Mouse (Mus musculus) hindbrain, embryonic 15.5 days (tissue): ENCODE data around the gene Sept9. TPM values are rescaled to one million over a fixed set of nuclear protein-coding genes. Genes with fewer than 3 reads are reported as not detected.
A peak's percentile ranks its signal among the peaks of the same experiment; 100 is the strongest.

Source experiments
- ATAC-seq: fragments of 200-750 bp; cut with Nextera tagmentation; 2 replicates; pipeline ENCODE4 v1.8.0; 2017; ENCODE audit warnings: low read depth, moderate number of reproducible peaks, moderate TSS enrichment; ENCODE audit not compliant: low FRiP score
- H3K27ac ChIP-seq: fragments of 300-500 bp; sonication (generic); replicated peaks from 2 replicates; pipeline ENCODE4 v1.5.1; 2015; ENCODE audit warnings: mild to moderate bottlenecking, inconsistent platforms
- H3K27me3 ChIP-seq: fragments of 300-500 bp; sonication (generic); 2 replicates; pipeline ENCODE4 v1.6.1; 2015; ENCODE audit warnings: control low read depth, inconsistent platforms
- H3K36me3 ChIP-seq: fragments of 300-500 bp; sonication (generic); 2 replicates; pipeline ENCODE4 v1.6.1; 2015; ENCODE audit warnings: control low read depth, inconsistent platforms
- H3K4me1 ChIP-seq: fragments of 300-500 bp; sonication (generic); replicated peaks from 2 replicates; pipeline ENCODE4 v1.6.1; 2015; ENCODE audit warnings: control low read depth, inconsistent platforms
- H3K4me2 ChIP-seq: fragments of 300-500 bp; sonication (generic); 2 replicates; pipeline ENCODE4 v1.6.1; 2015; ENCODE audit warnings: moderate library complexity, mild to moderate bottlenecking, inconsistent platforms
- H3K4me3 ChIP-seq: fragments of 300-500 bp; sonication (generic); 2 replicates; pipeline ENCODE4 v1.5.1; 2015; ENCODE audit warnings: mild to moderate bottlenecking, inconsistent platforms
- H3K9ac ChIP-seq: fragments of 300-500 bp; sonication (generic); 2 replicates; pipeline ENCODE4 v1.6.1; 2015; ENCODE audit warnings: inconsistent platforms
- H3K9me3 ChIP-seq: fragments of 300-500 bp; sonication (generic); 2 replicates; pipeline ENCODE4 v1.6.1; 2016; ENCODE audit warnings: control low read depth, inconsistent platforms
- WGBS: fragments of 180-500 bp; shearing (Covaris S2); methylation state at CpG from one replicate; pipeline ENCODE4 v1.1.7; 2015; 5-methylcytosine and 5-hydroxymethylcytosine counted together
- polyA plus RNA-seq: library from polyadenylated mRNA; unstranded; fragments of >200 nt; fragmentation: Nextera tagmentation; extraction: Ambion mirVana; gene quantifications from 2 replicates; pipeline ENCODE4 v1.2.1, GENCODE M21; 2015

Gene Sept9
- polyA plus RNA-seq, 1 experiment from 2014 or later, result 111 TPM

- no peak overlapping the region for H3K4me2 ChIP-seq
- no peak overlapping the region for H3K4me3 ChIP-seq
- H3K27me3 ChIP-seq, result no peaks in the 10 kb centered on the region
- ATAC-seq, result no peak
- H3K4me1 ChIP-seq, result peaks cover 10% of the 10 kb centered on the region
- no peak overlapping the region for H3K27ac ChIP-seq
- H3K9me3 ChIP-seq, result no peaks in the 10 kb centered on the region
- peaks cover 23% of the 10 kb centered on the region for H3K36me3 ChIP-seq
- WGBS, result 68% methylated on average over 8 of the region's 8 CpGs
- no peak overlapping the region for H3K9ac ChIP-seq
Measured at GRCm38 (mm10) chr11:117161574-117161973, 37.9 kb upstream of the Sept9 start.

GRCm38 (mm10) chr11:117163098-117163497 is 36.4 kb upstream of the Sept9 start:
- no peak for ATAC-seq
- H3K9me3 ChIP-seq, result no peaks in the 10 kb centered on the region
- no peak overlapping the region for H3K4me2 ChIP-seq
- H3K27me3 ChIP-seq, result no peaks in the 10 kb centered on the region
- no peak overlapping the region for H3K27ac ChIP-seq
- H3K4me1 ChIP-seq, result peaks cover 6% of the 10 kb centered on the region; the same call in 1 of the 2 replicates
- 74% methylated on average over 9 of the region's 9 CpGs for WGBS
- no peak overlapping the region for H3K9ac ChIP-seq
- peaks cover 15% of the 10 kb centered on the region for H3K36me3 ChIP-seq
- H3K4me3 ChIP-seq, result no peak overlapping the region

- Histone ChIP-seq H3K9me3 (no peaks in the 10 kb centered on the region), H3K4me3 (no peak overlapping the region), H3K27ac (no peak overlapping the region), H3K4me2 (no peak overlapping the region), H3K4me1 (peaks cover 2% of the 10 kb centered on the region; the same call in 1 of the 2 replicates), H3K9ac (no peak overlapping the region), H3K27me3 (no peaks in the 10 kb centered on the region), H3K36me3 (peaks cover 12% of the 10 kb centered on the region)
- WGBS, result 84% methylated on average over 6 of the region's 6 CpGs
- no peak for ATAC-seq
Measured at GRCm38 (mm10) chr11:117163771-117164170, 35.7 kb upstream of the Sept9 start.

- Histone ChIP-seq H3K27ac (peak overlapping the region; percentile 30; the same call in 1 of the 2 replicates), H3K4me2 (no peak overlapping the region), H3K9ac (no peak overlapping the region), H3K4me1 (peaks cover 8% of the 10 kb centered on the region), H3K4me3 (no peak overlapping the region), H3K9me3 (no peaks in the 10 kb centered on the region), H3K27me3 (no peaks in the 10 kb centered on the region), H3K36me3 (no peaks in the 10 kb centered on the region)
- WGBS, result 79% methylated on average over 20 of the region's 20 CpGs
- ATAC-seq, result no peak
Measured at GRCm38 (mm10) chr11:117168278-117169087, 31.0 kb upstream of the Sept9 start.

GRCm38 (mm10) chr11:117169088-117169635 is 30.3 kb upstream of the Sept9 start:
- 70% methylated on average over 11 of the region's 11 CpGs for WGBS
- Histone ChIP-seq H3K27me3 (no peaks in the 10 kb centered on the region), H3K4me1 (peaks cover 10% of the 10 kb centered on the region), H3K4me2 (no peak overlapping the region), H3K9me3 (no peaks in the 10 kb centered on the region), H3K27ac (peak overlapping the region; percentile 30; the same call in 1 of the 2 replicates), H3K9ac (no peak overlapping the region), H3K36me3 (no peaks in the 10 kb centered on the region), H3K4me3 (no peak overlapping the region)
- no peak for ATAC-seq

GRCm38 (mm10) chr11:117169801-117170565 is 29.5 kb upstream of the Sept9 start:
- Histone ChIP-seq H3K36me3 (no peaks in the 10 kb centered on the region), H3K4me2 (no peak overlapping the region), H3K27ac (no peak overlapping the region), H3K4me1 (peaks cover 19% of the 10 kb centered on the region), H3K4me3 (no peak overlapping the region), H3K9ac (no peak overlapping the region), H3K9me3 (no peaks in the 10 kb centered on the region), H3K27me3 (no peaks in the 10 kb centered on the region)
- ATAC-seq, result no peak
- 70% methylated on average over 19 of the region's 19 CpGs for WGBS

- H3K27me3 ChIP-seq, result no peaks in the 10 kb centered on the region
- H3K4me1 ChIP-seq, result peaks cover 17% of the 10 kb centered on the region
- ATAC-seq, result no peak
- 41% methylated on average over 18 of the region's 18 CpGs for WGBS
- peak overlapping the region; percentile 48 for H3K27ac ChIP-seq
- H3K9me3 ChIP-seq, result no peaks in the 10 kb centered on the region
- no peaks in the 10 kb centered on the region for H3K36me3 ChIP-seq
- 0 out of 2 replicates have a peak overlapping the region, but pooled peaks have one; percentile 13 for H3K9ac ChIP-seq
- H3K4me2 ChIP-seq, result peak overlapping the region; percentile 46
- H3K4me3 ChIP-seq, result peak overlapping the region; percentile 7; the same call in 1 of the 2 replicates
Measured at GRCm38 (mm10) chr11:117174098-117174892, 25.2 kb upstream of the Sept9 start.

GRCm38 (mm10) chr11:117174924-117175323 is 24.5 kb upstream of the Sept9 start:
- Histone ChIP-seq H3K9ac (0 out of 2 replicates have a peak overlapping the region, but pooled peaks have one; percentile 13), H3K27ac (peak overlapping the region; percentile 48), H3K4me1 (peaks cover 15% of the 10 kb centered on the region), H3K4me2 (peak overlapping the region; percentile 46), H3K36me3 (no peaks in the 10 kb centered on the region), H3K9me3 (no peaks in the 10 kb centered on the region), H3K27me3 (no peaks in the 10 kb centered on the region), H3K4me3 (peak overlapping the region; percentile 7; the same call in 1 of the 2 replicates)
- WGBS, result 48% methylated on average over 15 of the region's 15 CpGs
- no peak for ATAC-seq

- no peak overlapping the region for H3K27ac ChIP-seq
- H3K4me2 ChIP-seq, result no peak overlapping the region
- H3K36me3 ChIP-seq, result no peaks in the 10 kb centered on the region
- H3K9me3 ChIP-seq, result no peaks in the 10 kb centered on the region
- no peaks in the 10 kb centered on the region for H3K27me3 ChIP-seq
- ATAC-seq, result no peak
- peaks cover 15% of the 10 kb centered on the region for H3K4me1 ChIP-seq
- no peak overlapping the region for H3K4me3 ChIP-seq
- 65% methylated on average over 12 of the region's 12 CpGs for WGBS
- no peak overlapping the region for H3K9ac ChIP-seq
Measured at GRCm38 (mm10) chr11:117175472-117175871, 24.0 kb upstream of the Sept9 start.

- peak; percentile 29; the same call in 1 of the 2 replicates for ATAC-seq
- 36% methylated on average over 5 of the region's 5 CpGs for WGBS
- no peaks in the 10 kb centered on the region for H3K27me3 ChIP-seq
- no peak overlapping the region for H3K4me3 ChIP-seq
- H3K9me3 ChIP-seq, result no peaks in the 10 kb centered on the region
- no peak overlapping the region for H3K9ac ChIP-seq
- no peak overlapping the region for H3K4me2 ChIP-seq
- peaks cover 15% of the 10 kb centered on the region for H3K4me1 ChIP-seq
- H3K36me3 ChIP-seq, result no peaks in the 10 kb centered on the region
- H3K27ac ChIP-seq, result no peak overlapping the region
Measured at GRCm38 (mm10) chr11:117176304-117176703, 23.2 kb upstream of the Sept9 start.

- peaks cover 15% of the 10 kb centered on the region for H3K4me1 ChIP-seq
- H3K27me3 ChIP-seq, result no peaks in the 10 kb centered on the region
- no peaks in the 10 kb centered on the region for H3K36me3 ChIP-seq
- peak; percentile 31; the same call in 1 of the 2 replicates for ATAC-seq
- no peak overlapping the region for H3K4me2 ChIP-seq
- H3K27ac ChIP-seq, result no peak overlapping the region
- no peak overlapping the region for H3K4me3 ChIP-seq
- WGBS, result 70% methylated on average over 5 of the region's 5 CpGs
- H3K9ac ChIP-seq, result no peak overlapping the region
- no peaks in the 10 kb centered on the region for H3K9me3 ChIP-seq
Measured at GRCm38 (mm10) chr11:117176900-117177299, 22.6 kb upstream of the Sept9 start.
